Mouse (Mus musculus): ENCODE data around the gene Accsl. TPM values are rescaled to one million over a fixed set of nuclear protein-coding genes. Genes with fewer than 3 reads are reported as not detected.

Accsl gene
- polyA plus RNA-seq, 1 experiment from 2014 or later: 0.33 TPM

DNA sequence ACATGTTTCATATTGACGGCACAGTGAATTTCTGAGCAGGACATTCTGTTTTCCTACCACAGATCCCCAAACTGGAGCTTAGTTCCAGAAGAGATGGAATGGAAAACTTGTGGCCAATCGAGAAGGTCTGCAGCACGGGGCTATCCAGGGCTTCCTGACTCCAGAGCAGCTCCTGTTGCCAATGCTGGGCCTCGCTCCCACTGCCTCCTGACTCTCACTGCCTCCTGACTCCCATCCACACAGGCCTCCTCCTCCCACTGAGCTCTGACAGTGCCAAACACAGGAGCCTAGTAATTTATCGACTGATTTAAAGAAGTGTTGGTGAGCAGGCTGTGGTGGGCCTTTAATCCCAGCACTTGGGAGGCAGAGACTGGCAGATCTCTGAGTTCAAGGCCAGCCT is 60.9 kb downstream of the Accsl start:
- no peak overlapping the region for H3K4me2 ChIP-seq (ENCODE audit: low read depth, low read length)
- peaks cover 19% of the 10 kb centered on the region for H3K36me3 ChIP-seq (ENCODE audit: control insufficient read depth, insufficient read depth, low read length)
- 88% methylated on average over 5 of the region's 5 CpGs for WGBS
- no peaks in the 10 kb centered on the region for H3K9me3 ChIP-seq (ENCODE audit: control insufficient read depth, low read length)
- no peak overlapping the region for H3K27ac ChIP-seq (ENCODE audit: low read depth, low read length)
- no peak for ATAC-seq (ENCODE audit: low read depth)
- H3K9ac ChIP-seq (replicated peaks; ENCODE audit: low read depth, low read length): no peak overlapping the region
- no peaks in the 10 kb centered on the region for H3K4me1 ChIP-seq (ENCODE audit: control insufficient read depth, insufficient read depth, low read length)
- H3K4me3 ChIP-seq (ENCODE audit: low read depth, low read length): no peak overlapping the region
- H3K27me3 ChIP-seq (ENCODE audit: control insufficient read depth, insufficient read depth, low read length): no peaks in the 10 kb centered on the region

DNA sequence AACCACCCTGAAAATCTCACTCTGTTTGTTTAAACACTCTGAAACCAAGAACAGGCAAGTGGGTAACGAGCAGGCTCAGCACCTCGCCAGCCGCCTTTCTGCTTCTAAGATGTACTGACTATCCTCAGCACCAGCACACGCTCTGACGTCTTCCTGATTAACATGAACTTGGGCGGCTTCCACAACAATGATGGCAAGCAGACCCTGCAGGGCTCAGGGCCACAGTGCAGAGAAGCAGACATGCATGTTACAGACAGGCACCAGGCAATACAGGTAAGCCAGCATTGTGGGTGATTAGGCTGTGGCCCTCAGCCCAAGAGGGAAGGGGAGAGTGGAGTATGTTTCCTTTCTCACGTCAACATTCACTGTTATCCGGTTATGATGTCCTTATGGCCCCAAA is 61.5 kb downstream of the Accsl start:
- Histone ChIP-seq H3K27me3 (ENCODE audit: control insufficient read depth, insufficient read depth, low read length) (no peaks in the 10 kb centered on the region), H3K4me1 (ENCODE audit: control insufficient read depth, insufficient read depth, low read length) (no peaks in the 10 kb centered on the region), H3K4me2 (ENCODE audit: low read depth, low read length) (no peak overlapping the region), H3K27ac (ENCODE audit: low read depth, low read length) (no peak overlapping the region), H3K9me3 (ENCODE audit: control insufficient read depth, low read length) (no peaks in the 10 kb centered on the region), H3K4me3 (ENCODE audit: low read depth, low read length) (no peak overlapping the region), H3K9ac (replicated peaks; ENCODE audit: low read depth, low read length) (no peak overlapping the region), H3K36me3 (ENCODE audit: control insufficient read depth, insufficient read depth, low read length) (peaks cover 18% of the 10 kb centered on the region)
- ATAC-seq (ENCODE audit: low read depth): no peak
- 88% methylated on average over 8 of the region's 8 CpGs for WGBS

DNA sequence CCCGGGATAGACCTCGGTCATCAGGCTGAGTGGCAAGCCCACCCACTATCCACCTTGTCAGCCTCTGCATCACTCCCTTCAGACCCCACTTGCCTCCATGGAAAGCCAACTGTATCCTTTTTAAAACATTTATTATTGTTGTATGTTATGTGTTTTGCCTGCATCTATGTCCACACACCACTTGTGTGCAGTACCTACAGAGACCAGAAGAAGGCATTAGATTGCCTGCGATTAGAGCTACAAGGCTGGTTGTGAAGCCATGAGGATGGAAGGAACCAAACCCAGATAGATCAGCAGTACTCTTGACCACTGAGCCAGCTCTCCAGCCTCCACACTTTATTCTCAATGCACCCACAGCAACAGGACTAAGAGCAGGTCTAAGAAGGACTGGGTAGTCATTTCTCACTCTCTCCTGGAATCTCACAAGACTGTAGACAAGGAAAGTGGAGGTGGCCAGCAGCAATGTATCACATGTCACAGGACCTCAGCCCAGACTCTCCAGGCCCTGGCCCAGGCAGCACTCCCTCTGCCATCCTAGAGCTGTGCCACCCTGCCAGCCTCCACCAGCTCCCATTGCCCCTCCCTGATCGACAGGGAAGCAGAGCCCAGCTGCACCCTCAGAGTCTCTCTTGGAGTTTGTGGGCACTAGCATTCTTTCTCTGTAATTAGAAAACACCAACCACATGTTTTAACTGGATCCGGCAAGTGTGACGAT is 62.3 kb downstream of the Accsl start:
- no peak overlapping the region for H3K27ac ChIP-seq (ENCODE audit: low read depth, low read length)
- peaks cover 18% of the 10 kb centered on the region for H3K36me3 ChIP-seq (ENCODE audit: control insufficient read depth, insufficient read depth, low read length)
- H3K9me3 ChIP-seq (ENCODE audit: control insufficient read depth, low read length): no peaks in the 10 kb centered on the region
- no peaks in the 10 kb centered on the region for H3K4me1 ChIP-seq (ENCODE audit: control insufficient read depth, insufficient read depth, low read length)
- WGBS: 91% methylated on average over 6 of the region's 6 CpGs
- H3K4me2 ChIP-seq (ENCODE audit: low read depth, low read length): no peak overlapping the region
- no peak overlapping the region for H3K9ac ChIP-seq (replicated peaks; ENCODE audit: low read depth, low read length)
- H3K4me3 ChIP-seq (ENCODE audit: low read depth, low read length): no peak overlapping the region
- no peak for ATAC-seq (ENCODE audit: low read depth)
- no peaks in the 10 kb centered on the region for H3K27me3 ChIP-seq (ENCODE audit: control insufficient read depth, insufficient read depth, low read length)

DNA sequence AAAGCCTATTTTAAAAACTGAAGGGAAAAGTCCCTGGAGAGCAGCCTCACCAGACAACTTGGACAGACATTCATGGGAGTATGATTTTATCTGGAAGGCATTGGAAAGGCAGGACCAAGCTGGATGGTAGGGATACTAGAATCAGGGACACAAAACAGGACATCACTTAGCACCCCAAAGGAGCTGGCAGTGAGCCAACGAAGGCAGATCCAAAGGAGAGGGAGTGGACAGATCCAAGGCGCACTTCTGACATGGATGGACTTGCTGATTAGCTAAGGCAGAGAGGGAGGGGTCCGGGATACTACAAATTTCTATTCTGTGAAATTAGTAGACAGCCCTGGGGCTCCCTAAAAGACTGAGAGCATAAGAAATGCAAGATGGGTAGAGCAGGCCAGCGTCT is 63.4 kb downstream of the Accsl start:
- ATAC-seq (ENCODE audit: low read depth): no peak
- H3K27me3 ChIP-seq (ENCODE audit: control insufficient read depth, insufficient read depth, low read length): no peaks in the 10 kb centered on the region
- no peaks in the 10 kb centered on the region for H3K9me3 ChIP-seq (ENCODE audit: control insufficient read depth, low read length)
- no peaks in the 10 kb centered on the region for H3K4me1 ChIP-seq (ENCODE audit: control insufficient read depth, insufficient read depth, low read length)
- H3K36me3 ChIP-seq (ENCODE audit: control insufficient read depth, insufficient read depth, low read length): peaks cover 16% of the 10 kb centered on the region
- H3K9ac ChIP-seq (replicated peaks; ENCODE audit: low read depth, low read length): no peak overlapping the region
- no peak overlapping the region for H3K4me2 ChIP-seq (ENCODE audit: low read depth, low read length)
- H3K4me3 ChIP-seq (ENCODE audit: low read depth, low read length): no peak overlapping the region
- WGBS: 88% methylated on average over 4 of the region's 4 CpGs
- H3K27ac ChIP-seq (ENCODE audit: low read depth, low read length): no peak overlapping the region

Other genes starting within 250 kb of the Accsl start
- 0.04 and 0.12 TPM in 2 replicates for gene Alx4, start 226.8 kb downstream of the Accsl start, polyA plus RNA-seq (2014; fragmentation: Nextera tagmentation; extraction: Ambion mirVana)
- gene Ext2, start 46.6 kb downstream of the Accsl start, polyA plus RNA-seq (2014; fragmentation: Nextera tagmentation; extraction: Ambion mirVana): 64.9 and 77.6 TPM in 2 replicates
- 5.5 and 6.7 TPM in 2 replicates for gene Accs, start 19.2 kb downstream of the Accsl start, polyA plus RNA-seq (2014; fragmentation: Nextera tagmentation; extraction: Ambion mirVana)
- 12.3 and 12.8 TPM in 2 replicates for gene Gm13889, start 88.0 kb upstream of the Accsl start, polyA plus RNA-seq (2014; fragmentation: Nextera tagmentation; extraction: Ambion mirVana)
- gene Gm27027, start 127.2 kb upstream of the Accsl start, polyA plus RNA-seq (2014; fragmentation: Nextera tagmentation; extraction: Ambion mirVana): not detected in 2 replicates
- 51.4 and 57.5 TPM in 2 replicates for gene Alkbh3, start 141.7 kb upstream of the Accsl start, polyA plus RNA-seq (2014; fragmentation: Nextera tagmentation; extraction: Ambion mirVana)

All from neural tube, embryonic 14.5 days (tissue).